Mouse (Mus musculus): ENCODE measurements around the gene Ccdc110. TPM values are rescaled to one million over a fixed set of nuclear protein-coding genes. Genes with fewer than 3 reads are reported as not detected.

Gene Ccdc110
- polyA plus RNA-seq, 1 experiment from 2014 or later: not detected

DNA sequence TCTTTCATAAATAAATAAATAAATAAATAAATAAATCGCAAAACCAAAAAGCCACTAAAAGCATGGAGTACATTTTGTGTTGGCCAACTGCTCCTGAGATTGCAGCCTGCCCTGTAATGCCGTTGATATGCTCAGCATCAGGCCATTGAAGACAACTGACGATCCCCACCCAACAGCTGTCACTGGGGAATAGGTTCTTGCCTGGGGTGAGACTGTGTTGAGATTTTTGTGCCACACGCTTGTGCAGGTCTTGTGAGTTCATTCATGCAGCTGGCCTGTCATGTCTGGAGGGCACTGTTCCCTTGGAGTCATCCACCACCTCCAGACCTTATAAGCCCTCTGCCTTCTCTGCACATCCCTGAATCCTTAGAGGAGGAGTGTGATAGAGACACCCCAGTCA, 11.9 kb downstream of the Ccdc110 start:
- Histone ChIP-seq H3K36me3 (ENCODE audit: control insufficient read depth, insufficient read depth, low read length) (no peaks in the 10 kb centered on the region), H3K27ac (replicated peaks; ENCODE audit: low read depth, low read length) (no peak overlapping the region), H3K4me3 (ENCODE audit: low read depth, low read length) (no peak overlapping the region), H3K4me2 (ENCODE audit: low read depth, severe bottlenecking) (no peak overlapping the region), H3K9ac (ENCODE audit: low read length) (no peak overlapping the region), H3K4me1 (ENCODE audit: control insufficient read depth, insufficient read depth, low read length) (no peaks in the 10 kb centered on the region), H3K9me3 (ENCODE audit: control insufficient read depth, low read length) (no peaks in the 10 kb centered on the region), H3K27me3 (ENCODE audit: control insufficient read depth, insufficient read depth, low read length) (no peaks in the 10 kb centered on the region)
- ATAC-seq (ENCODE audit: insufficient number of reproducible peaks, low FRiP score, low TSS enrichment, low read depth): no peak
- 91% methylated on average over 4 of the region's 4 CpGs for WGBS
- DNase-seq (ENCODE audit: low spot score): no peak

DNA sequence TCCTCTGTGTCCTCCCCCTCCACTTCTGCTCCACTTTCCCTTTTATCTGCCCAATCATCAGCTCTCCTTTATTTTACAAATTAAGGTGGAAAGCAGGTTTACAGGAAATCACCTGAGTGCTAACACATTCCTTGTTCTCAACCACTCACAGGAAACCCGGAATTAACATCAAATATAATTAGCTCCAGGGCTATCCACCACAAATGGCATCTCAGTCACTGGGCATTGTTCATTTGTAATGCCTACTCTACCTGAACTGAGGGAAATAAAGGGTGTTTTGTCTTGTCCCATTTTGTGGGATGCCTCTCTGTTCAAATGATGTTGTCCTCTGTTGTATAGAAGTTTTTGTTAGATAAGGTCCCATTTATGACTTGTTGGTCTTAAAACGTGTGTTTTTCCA, 16.2 kb downstream of the Ccdc110 start:
- DNase-seq (ENCODE audit: low spot score): no peak
- Histone ChIP-seq H3K36me3 (ENCODE audit: control insufficient read depth, insufficient read depth, low read length) (no peaks in the 10 kb centered on the region), H3K4me1 (ENCODE audit: control insufficient read depth, insufficient read depth, low read length) (no peaks in the 10 kb centered on the region), H3K27me3 (ENCODE audit: control insufficient read depth, insufficient read depth, low read length) (no peaks in the 10 kb centered on the region), H3K4me2 (ENCODE audit: low read depth, severe bottlenecking) (no peak overlapping the region), H3K9ac (ENCODE audit: low read length) (no peak overlapping the region), H3K27ac (replicated peaks; ENCODE audit: low read depth, low read length) (no peak overlapping the region), H3K9me3 (ENCODE audit: control insufficient read depth, low read length) (no peaks in the 10 kb centered on the region), H3K4me3 (ENCODE audit: low read depth, low read length) (no peak overlapping the region)
- 55% methylated on average over 2 of the region's 2 CpGs for WGBS
- no peak for ATAC-seq (ENCODE audit: insufficient number of reproducible peaks, low FRiP score, low TSS enrichment, low read depth)

DNA sequence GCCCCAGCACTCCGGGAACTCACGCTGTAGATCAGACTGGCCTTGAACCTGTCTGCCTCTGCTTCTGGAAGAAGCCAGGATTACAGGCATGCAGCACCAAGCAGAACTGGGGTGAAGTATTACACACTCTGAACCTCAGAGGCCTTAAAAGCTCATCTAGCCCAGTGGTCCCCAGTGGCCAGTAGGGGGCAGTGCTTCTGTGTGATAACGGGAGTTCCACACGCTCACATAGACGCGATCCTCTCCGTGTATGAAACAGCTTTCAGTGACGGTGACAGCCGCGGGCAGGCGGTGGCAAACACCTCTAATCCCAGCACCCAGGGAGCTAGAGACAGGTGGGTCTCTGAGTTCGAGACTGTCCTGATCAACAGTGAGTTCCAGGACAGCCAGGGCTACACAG, 36.5 kb downstream of the Ccdc110 start:
- WGBS: 96% methylated on average over 12 of the region's 12 CpGs
- DNase-seq (ENCODE audit: low spot score) (no peak), ATAC-seq (ENCODE audit: insufficient number of reproducible peaks, low FRiP score, low TSS enrichment, low read depth) (no peak)
- H3K27ac ChIP-seq (replicated peaks; ENCODE audit: low read depth, low read length): no peak overlapping the region
- no peak overlapping the region for H3K4me2 ChIP-seq (ENCODE audit: low read depth, severe bottlenecking)
- H3K36me3 ChIP-seq (ENCODE audit: control insufficient read depth, insufficient read depth, low read length): no peaks in the 10 kb centered on the region
- H3K9me3 ChIP-seq (ENCODE audit: control insufficient read depth, low read length): no peaks in the 10 kb centered on the region
- peaks cover 3% of the 10 kb centered on the region; the same call in 1 of the 2 replicates for H3K4me1 ChIP-seq (ENCODE audit: control insufficient read depth, insufficient read depth, low read length)
- H3K9ac ChIP-seq (ENCODE audit: low read length): no peak overlapping the region
- no peaks in the 10 kb centered on the region for H3K27me3 ChIP-seq (ENCODE audit: control insufficient read depth, insufficient read depth, low read length)
- no peak overlapping the region for H3K4me3 ChIP-seq (ENCODE audit: low read depth, low read length)

DNA sequence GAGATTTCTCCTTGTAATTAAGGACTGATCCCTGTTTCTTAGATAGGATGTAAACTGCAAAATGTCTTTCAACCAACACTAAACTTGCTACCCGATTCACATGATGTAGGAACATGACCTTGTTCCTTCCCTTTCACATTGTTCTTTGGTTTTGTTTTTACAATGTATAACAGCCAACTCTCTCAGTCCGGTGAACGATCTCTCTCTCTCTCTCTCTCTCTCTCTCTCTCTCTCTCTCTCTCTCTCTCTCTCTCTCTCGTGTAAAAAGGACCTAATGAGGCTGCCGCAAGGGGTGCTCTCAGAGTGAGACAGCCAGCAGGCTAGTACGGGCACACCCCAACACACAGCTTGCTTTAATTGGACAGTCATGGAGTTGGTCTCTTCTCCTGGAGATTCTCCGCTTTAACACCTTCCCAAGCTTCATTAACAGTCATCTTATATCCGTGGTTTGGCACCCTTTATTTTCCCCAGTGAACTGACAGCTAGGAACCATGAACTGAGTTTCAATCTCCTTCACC, 39.6 kb downstream of the Ccdc110 start:
- Histone ChIP-seq H3K9me3 (ENCODE audit: control insufficient read depth, low read length) (no peaks in the 10 kb centered on the region), H3K9ac (ENCODE audit: low read length) (no peak overlapping the region), H3K4me2 (ENCODE audit: low read depth, severe bottlenecking) (peak overlapping the region; percentile 49; the same call in 1 of the 2 replicates), H3K27me3 (ENCODE audit: control insufficient read depth, insufficient read depth, low read length) (no peaks in the 10 kb centered on the region), H3K4me1 (ENCODE audit: control insufficient read depth, insufficient read depth, low read length) (peaks cover 3% of the 10 kb centered on the region; the same call in 1 of the 2 replicates), H3K27ac (replicated peaks; ENCODE audit: low read depth, low read length) (no peak overlapping the region), H3K36me3 (ENCODE audit: control insufficient read depth, insufficient read depth, low read length) (0 out of 2 replicates have a peak, but pooled peaks cover 3% of the 10 kb centered on the region), H3K4me3 (ENCODE audit: low read depth, low read length) (no peak overlapping the region)
- 76% methylated on average over 8 of the region's 8 CpGs for WGBS
- no peak for DNase-seq (ENCODE audit: low spot score)
- ATAC-seq (ENCODE audit: insufficient number of reproducible peaks, low FRiP score, low TSS enrichment, low read depth): no peak

DNA sequence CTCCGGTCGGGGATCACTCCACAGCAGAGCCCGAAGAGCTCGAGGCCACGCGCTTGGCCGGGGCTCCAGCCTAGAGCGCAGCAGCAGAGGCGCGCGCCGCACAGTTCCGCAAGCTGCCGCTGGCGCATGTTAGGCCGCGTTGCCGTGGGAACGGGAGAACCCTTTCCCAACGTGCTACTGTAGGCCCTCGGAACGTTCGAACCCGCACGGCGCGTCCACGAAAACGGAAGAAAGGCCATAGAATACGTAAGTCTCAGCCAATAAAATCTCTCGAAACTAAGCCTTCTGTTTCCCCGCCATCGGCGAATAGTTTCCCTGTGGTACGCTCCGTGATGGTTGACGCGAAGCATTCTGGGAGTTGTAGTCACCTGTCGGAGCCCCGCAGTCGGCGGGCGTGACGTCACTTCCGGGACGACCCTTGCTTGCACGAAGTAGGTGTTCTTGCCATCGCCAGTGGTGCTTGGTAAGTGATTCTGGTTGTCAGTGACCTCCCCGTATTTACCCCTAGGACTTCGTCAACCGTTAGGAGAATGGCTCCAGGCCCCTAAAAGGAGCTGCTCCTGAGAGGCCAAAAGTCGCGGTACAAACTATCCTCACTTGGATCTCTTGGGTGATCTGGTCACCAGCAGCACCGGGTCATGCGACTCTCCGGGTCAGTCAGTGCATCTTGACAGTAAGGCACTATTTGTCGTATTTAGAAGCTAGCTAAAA, 40.9 kb downstream of the Ccdc110 start, which contains the start of the genes 1700029J07Rik and Ufsp2:
TSS of gene 1700029J07Rik (minus strand) at position 127 of the 711 bp plus-strand sequence.
TSS of gene Ufsp2 (plus strand) at position 403 of the 711 bp plus-strand sequence.
- peaks cover 3% of the 10 kb centered on the region; the same call in 1 of the 2 replicates for H3K4me1 ChIP-seq (ENCODE audit: control insufficient read depth, insufficient read depth, low read length)
- ATAC-seq (ENCODE audit: insufficient number of reproducible peaks, low FRiP score, low TSS enrichment, low read depth) (peak; percentile 97), DNase-seq (ENCODE audit: low spot score) (peak; percentile 98)
- peak within 1 kb of the TSS; percentile 32; the same call in 1 of the 2 replicates for H3K27ac ChIP-seq (replicated peaks; ENCODE audit: low read depth, low read length)
- H3K4me2 ChIP-seq (ENCODE audit: low read depth, severe bottlenecking): peak within 1 kb of the TSS; percentile 58
- H3K27me3 ChIP-seq (ENCODE audit: control insufficient read depth, insufficient read depth, low read length): no peaks in the 10 kb centered on the region
- peak within 1 kb of the TSS; percentile 68 for H3K9ac ChIP-seq (ENCODE audit: low read length)
- no peaks in the 10 kb centered on the region for H3K9me3 ChIP-seq (ENCODE audit: control insufficient read depth, low read length)
- H3K36me3 ChIP-seq (ENCODE audit: control insufficient read depth, insufficient read depth, low read length): 0 out of 2 replicates have a peak, but pooled peaks cover 3% of the 10 kb centered on the region
- WGBS: under 1% methylated on average over 57 of the region's 57 CpGs
- peak within 1 kb of the TSS; percentile 59 for H3K4me3 ChIP-seq (ENCODE audit: low read depth, low read length)

DNA sequence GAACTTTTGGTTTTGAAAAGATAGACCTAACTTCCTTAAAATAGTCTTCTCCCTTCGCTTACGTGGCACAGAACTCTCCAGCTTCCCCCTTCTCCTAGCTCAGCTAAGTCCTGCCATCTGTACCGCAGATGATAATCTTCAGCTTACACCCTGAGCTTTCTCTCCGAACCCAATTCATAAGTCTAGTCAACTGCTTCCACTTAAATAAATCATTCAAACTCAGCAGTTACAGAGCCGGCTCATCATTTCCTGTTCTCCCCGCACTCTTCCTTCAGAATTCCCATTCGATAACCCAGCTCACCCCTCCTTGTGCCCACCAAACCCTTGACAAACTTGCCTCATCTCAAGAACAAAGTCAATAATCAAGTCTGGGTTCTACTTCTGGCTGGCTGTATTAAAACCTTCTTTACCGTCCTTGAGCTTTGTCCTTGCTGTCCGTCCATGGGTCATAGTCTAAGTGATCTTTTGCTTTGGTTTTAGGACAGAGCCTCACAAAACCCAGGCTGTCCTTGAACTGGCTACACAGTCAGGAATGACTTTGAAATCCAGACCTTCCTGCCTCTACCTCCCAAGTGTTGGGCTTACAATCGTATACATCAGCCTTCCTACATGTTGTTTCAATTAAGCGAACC, 41.5 kb downstream of the Ccdc110 start:
- Histone ChIP-seq H3K9ac (ENCODE audit: low read length) (peak overlapping the region; percentile 48), H3K27ac (replicated peaks; ENCODE audit: low read depth, low read length) (no peak overlapping the region), H3K4me3 (ENCODE audit: low read depth, low read length) (peak overlapping the region; percentile 59), H3K36me3 (ENCODE audit: control insufficient read depth, insufficient read depth, low read length) (0 out of 2 replicates have a peak, but pooled peaks cover 3% of the 10 kb centered on the region), H3K27me3 (ENCODE audit: control insufficient read depth, insufficient read depth, low read length) (no peaks in the 10 kb centered on the region), H3K4me1 (ENCODE audit: control insufficient read depth, insufficient read depth, low read length) (peaks cover 3% of the 10 kb centered on the region; the same call in 1 of the 2 replicates), H3K9me3 (ENCODE audit: control insufficient read depth, low read length) (no peaks in the 10 kb centered on the region), H3K4me2 (ENCODE audit: low read depth, severe bottlenecking) (peak overlapping the region; percentile 58)
- DNase-seq (ENCODE audit: low spot score) (no peak), ATAC-seq (ENCODE audit: insufficient number of reproducible peaks, low FRiP score, low TSS enrichment, low read depth) (no peak)
- 68% methylated on average over 11 of the region's 11 CpGs for WGBS

DNA sequence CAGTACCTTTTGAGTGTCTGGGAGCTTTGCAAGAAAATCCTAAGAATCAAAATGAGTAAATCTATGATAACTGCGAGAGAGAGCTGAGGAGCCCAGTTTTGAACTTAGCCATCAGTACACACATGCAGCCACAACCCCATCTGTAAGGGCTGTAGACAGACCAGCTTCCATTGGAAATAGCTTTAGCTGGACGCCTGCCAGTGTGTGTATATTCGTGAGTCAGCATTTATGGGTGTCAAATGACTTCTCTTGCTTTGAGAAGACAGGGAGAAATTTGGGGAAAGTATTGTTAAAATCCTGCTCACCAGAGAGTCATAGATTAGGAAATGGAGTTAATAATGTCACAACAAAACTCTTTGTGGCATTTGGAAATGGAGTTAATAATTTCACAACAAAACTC, 52.2 kb downstream of the Ccdc110 start:
- Histone ChIP-seq H3K27me3 (ENCODE audit: control insufficient read depth, insufficient read depth, low read length) (no peaks in the 10 kb centered on the region), H3K9ac (ENCODE audit: low read length) (no peak overlapping the region), H3K4me3 (ENCODE audit: low read depth, low read length) (no peak overlapping the region), H3K27ac (replicated peaks; ENCODE audit: low read depth, low read length) (no peak overlapping the region), H3K4me2 (ENCODE audit: low read depth, severe bottlenecking) (no peak overlapping the region), H3K9me3 (ENCODE audit: control insufficient read depth, low read length) (no peaks in the 10 kb centered on the region), H3K36me3 (ENCODE audit: control insufficient read depth, insufficient read depth, low read length) (no peaks in the 10 kb centered on the region; the same call in 1 of the 2 replicates), H3K4me1 (ENCODE audit: control insufficient read depth, insufficient read depth, low read length) (no peaks in the 10 kb centered on the region)
- 78% methylated on average over 3 of the region's 3 CpGs for WGBS
- no peak for ATAC-seq (ENCODE audit: insufficient number of reproducible peaks, low FRiP score, low TSS enrichment, low read depth)
- no peak for DNase-seq (ENCODE audit: low spot score)

DNA sequence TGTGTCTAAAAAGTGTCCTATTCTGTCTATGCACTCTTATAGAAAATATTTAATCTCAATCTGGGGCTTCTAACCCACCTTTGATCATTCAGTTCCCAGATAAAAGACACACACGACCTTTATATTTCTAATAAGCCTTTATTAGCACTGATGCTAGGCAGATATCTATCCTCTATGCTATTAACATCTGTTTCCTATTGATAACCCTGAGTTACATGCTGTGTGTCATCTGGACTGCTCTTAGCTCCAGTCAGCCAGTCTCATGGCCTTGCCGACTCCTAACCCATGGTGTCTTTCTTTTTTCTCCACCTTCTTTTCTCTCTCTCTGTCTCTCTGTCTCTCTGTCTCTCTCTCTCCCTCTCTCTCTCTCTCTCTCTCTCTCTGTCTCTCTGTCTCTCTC, 53.8 kb downstream of the Ccdc110 start:
- WGBS: 55% methylated on average over 2 of the region's 2 CpGs
- no peaks in the 10 kb centered on the region for H3K9me3 ChIP-seq (ENCODE audit: control insufficient read depth, low read length)
- ATAC-seq (ENCODE audit: insufficient number of reproducible peaks, low FRiP score, low TSS enrichment, low read depth): no peak
- no peak overlapping the region for H3K4me3 ChIP-seq (ENCODE audit: low read depth, low read length)
- H3K4me1 ChIP-seq (ENCODE audit: control insufficient read depth, insufficient read depth, low read length): no peaks in the 10 kb centered on the region
- no peak overlapping the region for H3K4me2 ChIP-seq (ENCODE audit: low read depth, severe bottlenecking)
- no peak for DNase-seq (ENCODE audit: low spot score)
- no peak overlapping the region for H3K27ac ChIP-seq (replicated peaks; ENCODE audit: low read depth, low read length)
- no peak overlapping the region for H3K9ac ChIP-seq (ENCODE audit: low read length)
- H3K36me3 ChIP-seq (ENCODE audit: control insufficient read depth, insufficient read depth, low read length): no peaks in the 10 kb centered on the region; the same call in 1 of the 2 replicates
- H3K27me3 ChIP-seq (ENCODE audit: control insufficient read depth, insufficient read depth, low read length): no peaks in the 10 kb centered on the region

Data from limb, embryonic 11.5 days (tissue).